Mouse (Mus musculus): Measurements from ENCODE around the gene Mad2l2.
"Not testable (repeated sequence)": the region's sequence is repeated elsewhere in the genome, so short reads cannot be mapped to it uniquely, and the experiment has no call there.

DNA sequence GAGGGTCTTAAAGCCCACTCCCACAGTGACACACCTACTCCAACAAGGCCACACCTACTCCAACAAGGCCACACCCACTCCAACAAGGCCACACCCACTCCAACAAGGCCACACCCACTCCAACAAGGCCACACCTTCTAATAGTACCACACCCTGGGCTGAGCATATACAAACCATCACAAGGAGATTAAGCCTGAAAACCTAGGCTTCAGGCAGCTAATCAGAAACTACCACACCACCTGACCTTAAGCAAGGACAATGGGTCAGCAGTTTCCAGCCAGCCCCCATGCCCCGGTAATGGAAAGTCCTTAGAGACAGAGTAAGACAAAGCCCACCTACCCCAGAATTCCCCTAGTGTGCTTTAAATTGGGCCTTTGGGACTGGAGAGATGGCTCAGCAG is 58.6 kb downstream of the Mad2l2 start:
- TF ChIP-seq MAFK (IDR thresholded peaks at IDR 0.05; ENCODE audit: insufficient read depth, low read depth, low read length); ZNF384 (IDR thresholded peaks at IDR 0.05; ENCODE audit: low read depth, low read length); CHD2 (IDR thresholded peaks at IDR 0.05; ENCODE audit: low read depth, low read length): not testable (repeated sequence)
